Mouse (Mus musculus): ENCODE measurements around the gene Efemp1. TPM values are rescaled to one million over a fixed set of nuclear protein-coding genes. Genes with fewer than 3 reads are reported as not detected.

The Efemp1 gene
- polyA plus RNA-seq, 1 experiment from 2014 or later: 4.1 TPM

DNA sequence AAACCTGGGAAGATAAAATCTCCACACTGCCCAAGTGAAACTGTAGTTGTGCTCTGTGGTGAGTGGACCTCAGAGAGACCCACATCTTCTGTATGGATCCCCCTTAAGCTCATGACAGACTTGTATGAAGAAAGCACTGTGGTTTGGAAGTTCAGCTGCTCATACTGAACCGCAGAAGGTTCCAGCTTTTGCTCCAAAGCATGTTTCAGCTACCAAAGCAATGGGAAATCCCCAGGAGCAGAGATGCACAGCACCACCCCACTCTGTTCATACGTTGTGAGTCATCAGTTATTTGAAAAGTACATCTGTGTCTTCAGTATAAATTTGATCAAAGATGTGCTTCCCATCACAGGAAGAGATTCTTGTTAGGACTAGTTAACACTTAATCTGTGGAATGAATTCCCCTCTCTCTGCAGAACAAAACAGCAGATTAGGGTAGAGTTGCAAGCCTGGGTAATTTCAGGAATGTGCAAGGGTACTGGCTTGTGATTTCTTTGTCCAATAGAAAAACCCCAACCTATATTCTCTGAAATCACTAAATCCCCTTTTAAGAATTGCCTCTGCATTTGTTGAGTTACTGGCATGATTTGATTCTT lies 28.5 kb downstream of the Efemp1 start:
- Histone ChIP-seq H3K9ac (no peak overlapping the region), H3K9me3 (no peaks in the 10 kb centered on the region), H3K27me3 (replicated peaks) (no peaks in the 10 kb centered on the region), H3K36me3 (replicated peaks) (no peaks in the 10 kb centered on the region), H3K4me1 (no peaks in the 10 kb centered on the region), H3K4me3 (no peak overlapping the region), H3K27ac (no peak overlapping the region), H3K4me2 (no peak overlapping the region)
- no peak for ATAC-seq (replicated peaks)
- WGBS: 64% methylated on average over 2 of the region's 2 CpGs

DNA sequence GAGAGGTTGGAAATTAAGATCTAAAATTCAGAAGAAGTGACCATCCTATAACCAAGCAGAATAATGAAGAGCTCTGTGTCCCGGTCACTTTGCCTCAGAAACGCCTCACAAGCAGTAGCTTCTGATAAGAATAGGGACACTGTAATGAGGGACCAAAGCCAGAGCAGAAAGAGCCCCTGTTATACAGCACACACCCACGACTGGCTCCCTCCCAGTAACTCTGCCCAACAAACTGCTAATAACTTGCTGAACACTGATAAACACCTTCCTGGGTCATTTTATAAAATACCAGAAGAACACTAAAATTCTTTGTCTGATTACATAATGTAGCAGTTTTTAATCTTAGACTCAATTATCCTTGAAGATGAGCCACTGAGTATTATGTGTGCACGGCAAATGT lies 30.1 kb downstream of the Efemp1 start:
- WGBS: 66% methylated on average over 4 of the region's 4 CpGs
- Histone ChIP-seq H3K9ac (no peak overlapping the region), H3K27me3 (replicated peaks) (no peaks in the 10 kb centered on the region), H3K4me3 (no peak overlapping the region), H3K36me3 (replicated peaks) (no peaks in the 10 kb centered on the region), H3K4me2 (no peak overlapping the region), H3K4me1 (no peaks in the 10 kb centered on the region), H3K27ac (no peak overlapping the region), H3K9me3 (no peaks in the 10 kb centered on the region)
- no peak for ATAC-seq (replicated peaks)

DNA sequence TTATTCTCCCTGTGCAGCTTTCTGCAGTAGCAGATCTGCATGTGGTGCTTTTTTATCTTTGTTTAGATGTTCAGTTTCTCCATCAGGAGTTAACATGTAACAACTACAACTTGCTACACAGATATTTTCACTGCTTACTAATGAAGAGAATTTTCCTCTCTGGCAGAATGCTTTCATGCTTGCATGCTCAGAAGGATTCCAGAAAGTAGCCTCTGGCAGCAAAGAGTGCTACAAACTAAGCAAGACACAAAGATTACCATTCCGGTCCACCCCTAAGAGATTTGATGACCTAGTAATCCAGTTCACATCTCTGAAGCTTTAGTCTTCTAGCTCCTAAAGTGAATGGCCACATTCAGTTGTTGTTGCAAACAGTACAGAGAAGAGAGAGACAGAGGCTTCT lies 36.5 kb downstream of the Efemp1 start:
- no peak overlapping the region for H3K9ac ChIP-seq
- no peaks in the 10 kb centered on the region for H3K9me3 ChIP-seq
- H3K4me3 ChIP-seq: no peak overlapping the region
- H3K27ac ChIP-seq: no peak overlapping the region
- H3K27me3 ChIP-seq (replicated peaks): no peaks in the 10 kb centered on the region
- ATAC-seq (replicated peaks): no peak
- no peaks in the 10 kb centered on the region for H3K4me1 ChIP-seq
- 40% methylated on average over 1 of the region's 1 CpGs for WGBS
- no peak overlapping the region for H3K4me2 ChIP-seq
- H3K36me3 ChIP-seq (replicated peaks): no peaks in the 10 kb centered on the region

DNA sequence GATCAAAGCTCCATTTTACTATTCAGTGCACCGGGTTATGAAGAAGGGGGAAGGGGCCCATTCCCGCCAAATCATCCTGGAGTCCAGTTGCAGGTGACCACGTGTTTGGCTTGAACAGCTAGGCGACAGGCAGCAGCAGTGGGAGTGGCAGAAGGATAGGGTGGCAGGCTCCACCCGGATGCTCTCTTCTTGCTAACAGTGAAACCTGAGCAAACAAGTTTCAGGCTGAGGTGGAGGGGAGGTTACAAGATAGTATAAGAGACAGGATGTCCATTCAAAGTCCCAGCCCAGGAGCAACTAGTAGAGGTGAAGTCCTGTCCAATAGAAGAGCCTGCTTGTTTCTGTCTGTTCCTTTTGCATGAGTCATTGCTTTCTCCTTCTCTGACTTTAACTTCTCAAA lies 38.5 kb downstream of the Efemp1 start:
- Histone ChIP-seq H3K9me3 (no peaks in the 10 kb centered on the region), H3K36me3 (replicated peaks) (no peaks in the 10 kb centered on the region), H3K9ac (no peak overlapping the region), H3K27me3 (replicated peaks) (no peaks in the 10 kb centered on the region), H3K27ac (no peak overlapping the region), H3K4me3 (no peak overlapping the region), H3K4me2 (no peak overlapping the region), H3K4me1 (no peaks in the 10 kb centered on the region)
- ATAC-seq (replicated peaks): no peak
- WGBS: 79% methylated on average over 5 of the region's 5 CpGs

DNA sequence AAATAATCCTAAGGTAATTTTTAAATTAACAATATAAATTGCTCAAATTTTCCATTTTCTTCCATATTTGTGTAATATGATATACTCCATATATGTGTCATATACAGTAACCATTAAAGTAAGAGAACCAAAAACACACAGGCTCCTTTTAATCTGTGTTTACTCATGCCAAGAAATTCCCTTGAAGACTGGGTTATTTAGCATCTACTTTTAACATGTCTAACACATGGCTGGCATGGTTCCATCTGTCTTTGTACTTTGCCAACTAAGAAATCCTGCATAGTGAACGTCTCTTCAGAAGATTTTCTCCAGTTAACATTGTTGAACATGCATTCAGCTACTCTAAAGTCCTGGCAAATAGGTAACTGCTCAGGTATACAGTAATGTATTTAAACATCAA lies 46.4 kb downstream of the Efemp1 start:
- H3K27me3 ChIP-seq (replicated peaks): no peaks in the 10 kb centered on the region
- H3K4me2 ChIP-seq: no peak overlapping the region
- no peaks in the 10 kb centered on the region for H3K4me1 ChIP-seq
- no peak overlapping the region for H3K27ac ChIP-seq
- WGBS: 51% methylated on average over 1 of the region's 1 CpGs
- H3K9ac ChIP-seq: no peak overlapping the region
- no peaks in the 10 kb centered on the region for H3K9me3 ChIP-seq
- no peak overlapping the region for H3K4me3 ChIP-seq
- no peaks in the 10 kb centered on the region for H3K36me3 ChIP-seq (replicated peaks)
- no peak for ATAC-seq (replicated peaks)

DNA sequence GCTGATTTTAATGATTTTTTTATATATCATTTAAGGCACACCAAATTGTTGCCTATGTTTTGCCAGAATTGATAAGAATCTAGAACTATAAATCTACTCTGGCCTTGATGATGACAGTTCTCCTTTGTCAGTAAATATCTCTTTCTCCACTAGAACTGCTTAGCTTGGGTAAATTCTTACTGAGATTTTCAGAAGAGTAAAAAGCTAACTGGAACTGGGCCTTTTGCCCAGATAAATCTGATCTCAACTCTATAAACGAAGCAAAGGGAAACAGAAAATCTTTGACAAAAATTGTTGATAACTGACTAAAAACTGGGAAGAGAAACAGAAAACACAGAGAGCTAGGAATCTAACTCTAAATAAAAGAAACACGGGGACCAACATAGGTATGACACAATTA lies 51.6 kb downstream of the Efemp1 start:
- no peaks in the 10 kb centered on the region for H3K9me3 ChIP-seq
- H3K27ac ChIP-seq: no peak overlapping the region
- H3K4me2 ChIP-seq: no peak overlapping the region
- no peaks in the 10 kb centered on the region for H3K36me3 ChIP-seq (replicated peaks)
- no peak overlapping the region for H3K9ac ChIP-seq
- 90% methylated on average over 2 of the region's 2 CpGs for WGBS
- H3K4me3 ChIP-seq: no peak overlapping the region
- no peaks in the 10 kb centered on the region for H3K4me1 ChIP-seq
- no peak for ATAC-seq (replicated peaks)
- H3K27me3 ChIP-seq (replicated peaks): no peaks in the 10 kb centered on the region

DNA sequence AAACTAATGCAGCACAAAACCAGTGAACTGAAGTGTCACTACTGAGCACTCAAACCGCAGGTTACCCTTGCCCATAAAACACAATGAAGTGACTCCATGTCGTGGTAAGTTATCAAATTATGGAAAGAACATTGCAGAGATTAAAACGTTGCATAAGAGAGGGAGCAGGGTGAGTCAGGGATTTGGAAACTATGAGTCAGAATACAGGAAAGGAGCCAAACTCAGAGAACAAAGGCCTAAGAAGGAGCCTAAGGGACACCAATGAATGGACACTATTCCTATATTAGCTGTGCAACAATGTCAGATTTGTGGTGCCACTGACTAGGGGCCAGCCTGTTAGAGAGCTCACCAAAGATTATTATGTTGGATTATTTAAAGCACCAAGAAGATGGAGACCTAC lies 53.3 kb downstream of the Efemp1 start:
- Histone ChIP-seq H3K9me3 (no peaks in the 10 kb centered on the region), H3K27ac (no peak overlapping the region), H3K4me1 (no peaks in the 10 kb centered on the region), H3K4me3 (no peak overlapping the region), H3K9ac (no peak overlapping the region), H3K4me2 (no peak overlapping the region), H3K27me3 (replicated peaks) (no peaks in the 10 kb centered on the region), H3K36me3 (replicated peaks) (no peaks in the 10 kb centered on the region)
- no peak for ATAC-seq (replicated peaks)
- 77% methylated on average over 3 of the region's 3 CpGs for WGBS

DNA sequence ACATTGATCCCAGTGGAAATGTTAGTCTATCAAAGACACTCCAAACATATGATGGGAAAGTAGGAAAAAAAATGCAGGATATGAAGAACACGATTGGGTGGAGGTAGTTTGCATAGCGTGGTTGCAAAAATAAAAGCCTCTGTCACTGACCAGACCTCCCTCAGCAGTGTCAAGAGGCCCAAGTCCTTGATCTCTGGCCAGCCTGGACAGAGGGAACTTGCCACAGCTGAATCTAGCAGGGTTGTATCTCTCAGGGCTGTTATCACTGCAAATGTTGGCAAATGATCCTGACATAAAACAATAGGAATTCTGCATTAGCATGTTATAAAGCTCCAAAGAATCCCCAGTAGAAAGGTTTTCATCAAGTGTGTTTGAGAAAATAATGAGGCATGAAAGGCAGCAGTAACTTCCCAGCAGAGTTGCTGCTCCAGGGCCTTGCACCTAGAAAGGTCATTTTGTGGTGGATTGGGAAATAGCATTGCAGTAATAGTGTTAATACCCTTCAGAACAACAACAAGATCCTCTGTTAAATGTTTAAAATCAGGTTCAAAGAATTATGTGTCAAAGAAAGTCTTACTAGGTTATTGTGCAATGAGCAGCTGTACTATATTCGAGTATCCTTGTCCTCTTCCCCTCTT lies 56.0 kb downstream of the Efemp1 start:
- H3K4me2 ChIP-seq: no peak overlapping the region
- H3K27ac ChIP-seq: no peak overlapping the region
- no peaks in the 10 kb centered on the region for H3K36me3 ChIP-seq (replicated peaks)
- H3K9me3 ChIP-seq: no peaks in the 10 kb centered on the region
- WGBS: 51% methylated on average over 3 of the region's 3 CpGs
- ATAC-seq (replicated peaks): no peak
- no peaks in the 10 kb centered on the region for H3K4me1 ChIP-seq
- H3K27me3 ChIP-seq (replicated peaks): no peaks in the 10 kb centered on the region
- H3K4me3 ChIP-seq: no peak overlapping the region
- H3K9ac ChIP-seq: no peak overlapping the region

DNA sequence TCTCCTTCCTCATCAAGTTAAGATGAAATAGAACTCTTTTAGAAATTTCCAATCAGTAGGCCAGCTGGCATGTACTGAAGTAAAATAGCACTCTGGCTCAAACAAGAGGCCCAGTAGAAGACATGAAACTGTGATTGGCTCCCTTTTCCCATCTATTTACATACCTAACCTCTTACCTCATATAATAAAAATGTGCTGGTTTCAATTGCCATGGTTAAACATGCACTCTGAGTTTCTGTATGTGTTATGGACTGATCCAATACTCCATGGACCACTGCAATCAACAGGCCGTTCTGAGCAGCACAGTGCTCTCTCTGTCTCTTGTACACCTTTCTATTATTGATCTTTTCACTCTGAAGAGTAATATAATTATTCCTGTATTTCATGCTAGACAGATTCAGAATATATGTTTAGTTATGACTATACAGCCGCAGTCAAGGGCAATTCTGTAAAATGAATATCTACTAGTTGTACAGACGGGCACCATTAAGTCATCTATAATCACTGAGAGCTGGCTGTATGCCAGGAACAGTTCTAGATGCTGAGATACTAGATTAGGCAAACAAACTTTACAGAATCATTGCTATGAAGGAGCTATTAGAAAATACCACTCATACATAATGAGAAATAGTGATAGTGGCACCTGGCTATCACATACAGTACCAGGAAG lies 59.6 kb downstream of the Efemp1 start:
- Histone ChIP-seq H3K36me3 (replicated peaks) (no peaks in the 10 kb centered on the region), H3K27ac (no peak overlapping the region), H3K27me3 (replicated peaks) (no peaks in the 10 kb centered on the region), H3K9me3 (no peaks in the 10 kb centered on the region), H3K4me3 (no peak overlapping the region), H3K4me1 (no peaks in the 10 kb centered on the region), H3K4me2 (no peak overlapping the region), H3K9ac (no peak overlapping the region)
- ATAC-seq (replicated peaks): no peak
- WGBS: 81% methylated on average over 3 of the region's 3 CpGs

DNA sequence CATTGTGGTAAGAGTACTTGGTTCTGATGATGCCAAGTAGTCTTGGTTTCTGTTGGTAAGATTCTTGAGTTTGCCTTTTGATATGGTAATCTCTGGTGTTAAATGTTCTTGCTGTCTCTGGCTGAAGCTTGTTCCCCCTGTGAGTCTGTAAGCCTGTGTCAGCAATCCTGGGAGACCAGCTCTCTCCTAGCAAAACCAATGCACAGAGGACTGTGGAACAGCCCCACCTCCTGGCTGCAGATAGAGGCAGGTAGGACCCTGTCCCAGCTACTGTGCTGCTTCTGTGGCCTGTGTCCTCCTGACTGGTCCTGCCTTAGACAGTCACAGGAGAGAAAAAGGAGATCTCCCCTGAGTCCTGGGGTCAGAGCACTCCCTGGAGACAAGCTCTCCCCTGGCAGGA lies 81.4 kb downstream of the Efemp1 start:
- no peak for ATAC-seq (replicated peaks)
- no peak overlapping the region for H3K4me3 ChIP-seq
- H3K36me3 ChIP-seq (replicated peaks): no peaks in the 10 kb centered on the region
- no peak overlapping the region for H3K9ac ChIP-seq
- H3K27ac ChIP-seq: no peak overlapping the region
- H3K27me3 ChIP-seq (replicated peaks): no peaks in the 10 kb centered on the region
- no peaks in the 10 kb centered on the region for H3K9me3 ChIP-seq
- no peaks in the 10 kb centered on the region for H3K4me1 ChIP-seq
- H3K4me2 ChIP-seq: no peak overlapping the region

DNA sequence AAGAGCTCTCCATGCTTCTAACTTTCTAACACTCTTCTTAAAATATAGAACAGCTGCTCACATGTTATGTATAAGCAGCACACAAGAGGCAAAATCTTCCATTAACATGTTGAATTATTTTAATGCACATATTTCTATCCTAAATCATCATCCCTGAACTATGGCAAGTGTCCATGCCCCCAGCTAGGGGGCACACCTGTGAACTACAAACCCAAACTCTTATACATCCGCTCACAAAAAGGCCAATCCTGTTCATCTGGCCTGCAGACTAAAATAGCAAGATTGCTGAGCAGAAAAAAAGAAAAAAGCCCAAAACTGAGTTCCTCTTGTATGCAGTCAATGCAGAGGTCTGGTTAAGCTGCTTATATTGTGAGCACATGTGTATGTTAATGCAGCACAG lies 86.6 kb downstream of the Efemp1 start:
- ATAC-seq (replicated peaks): no peak
- no peaks in the 10 kb centered on the region for H3K9me3 ChIP-seq
- H3K4me2 ChIP-seq: no peak overlapping the region
- 92% methylated on average over 1 of the region's 1 CpGs for WGBS
- no peak overlapping the region for H3K4me3 ChIP-seq
- no peak overlapping the region for H3K27ac ChIP-seq
- H3K9ac ChIP-seq: no peak overlapping the region
- H3K27me3 ChIP-seq (replicated peaks): no peaks in the 10 kb centered on the region
- H3K36me3 ChIP-seq (replicated peaks): no peaks in the 10 kb centered on the region
- no peaks in the 10 kb centered on the region for H3K4me1 ChIP-seq

DNA sequence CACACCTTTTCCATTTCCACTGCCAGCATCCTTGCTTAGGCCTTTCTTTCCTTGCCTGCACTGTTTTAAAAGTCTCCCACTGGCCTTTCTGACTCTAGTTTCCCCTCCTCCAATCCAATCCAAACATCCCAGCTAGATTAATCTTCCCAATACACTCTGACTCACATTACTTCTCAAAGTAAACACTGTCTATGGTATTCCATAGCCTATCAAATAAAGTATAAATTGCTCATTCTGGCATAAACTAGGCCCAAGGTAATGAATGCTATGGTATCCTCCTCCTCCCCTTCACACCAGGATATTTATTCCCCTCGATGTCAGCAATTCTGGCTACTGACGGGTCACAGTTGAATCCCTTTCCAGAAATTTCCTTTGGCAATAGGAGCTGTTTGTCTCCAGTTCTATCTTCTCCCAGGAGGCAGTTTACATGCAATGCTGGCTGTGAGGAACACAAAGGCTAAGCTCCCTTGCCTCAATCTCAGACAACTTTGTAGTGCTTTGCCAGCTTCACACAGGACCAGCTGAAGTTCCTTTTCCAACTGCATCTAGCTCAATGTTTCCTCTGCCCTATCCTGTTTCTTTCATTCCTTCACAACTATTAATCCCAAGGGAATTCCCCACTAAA lies 98.7 kb downstream of the Efemp1 start:
- 71% methylated on average over 2 of the region's 2 CpGs for WGBS
- H3K27me3 ChIP-seq (replicated peaks): no peaks in the 10 kb centered on the region

More for the DNA sequence above, 98.7 kb downstream of the Efemp1 start:
- no peak for ATAC-seq (replicated peaks)
- H3K4me3 ChIP-seq: no peak overlapping the region
- H3K9ac ChIP-seq: no peak overlapping the region
- H3K36me3 ChIP-seq (replicated peaks): no peaks in the 10 kb centered on the region
- H3K9me3 ChIP-seq: no peaks in the 10 kb centered on the region
- H3K4me2 ChIP-seq: no peak overlapping the region
- H3K4me1 ChIP-seq: no peaks in the 10 kb centered on the region
- H3K27ac ChIP-seq: no peak overlapping the region
